Mouse (Mus musculus) common myeloid progenitor, adult 5-6 weeks (primary cell): ENCODE measurements around the gene Tie1. TPM values are rescaled to one million over a fixed set of nuclear protein-coding genes. Genes with fewer than 3 reads are reported as not detected.
A peak's percentile ranks its signal among the peaks of the same experiment; 100 is the strongest.
"Not testable (repeated sequence)": the region's sequence is repeated elsewhere in the genome, so short reads cannot be mapped to it uniquely, and the experiment has no call there.

ENCODE experiments used
- ATAC-seq: replicated peaks from 2 replicates; pipeline ENCODE4 v1.8.0; 2016; ENCODE audit warnings: low read depth, mild to moderate bottlenecking, moderate TSS enrichment, inconsistent platforms; ENCODE audit not compliant: poor library complexity, severe bottlenecking
- total RNA-seq: library from RNA; stranded (forward); fragments of 200-1000, 187-1606 nt; gene quantifications from 2 replicates; pipeline ENCODE4 v1.2.3, GENCODE M21; 2017

The Tie1 gene
- 7.5 and 8.0 TPM in 2 replicates for total RNA-seq

- ATAC-seq, result peak; percentile 90
Measured at GRCm38 (mm10) chr4:118489717-118490132, at the start of gene Tie1. TSS of gene Tie1 (minus strand) at chr4:118490061.

DNA sequence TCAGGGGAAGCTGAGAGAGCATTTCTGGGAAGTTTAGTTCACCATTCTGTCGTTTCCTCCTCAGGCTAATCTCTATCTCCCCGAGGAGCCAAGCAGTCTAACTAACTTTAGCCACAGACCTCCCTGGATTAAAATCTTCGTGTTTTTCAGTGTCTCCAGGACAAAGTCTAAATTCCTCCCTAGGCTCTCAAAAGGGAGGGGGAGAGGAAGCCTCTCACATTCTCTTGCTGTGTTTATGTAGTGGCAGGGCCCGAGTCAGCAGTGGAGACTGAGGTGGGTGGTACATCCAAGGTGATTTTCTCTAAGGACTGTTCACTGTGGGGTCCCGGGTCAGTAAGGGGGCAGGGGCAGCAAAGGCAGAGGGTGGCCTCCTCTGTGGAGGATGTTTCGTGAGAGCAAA is 47.9 kb upstream of the Tie1 start:
- no peak for ATAC-seq

DNA sequence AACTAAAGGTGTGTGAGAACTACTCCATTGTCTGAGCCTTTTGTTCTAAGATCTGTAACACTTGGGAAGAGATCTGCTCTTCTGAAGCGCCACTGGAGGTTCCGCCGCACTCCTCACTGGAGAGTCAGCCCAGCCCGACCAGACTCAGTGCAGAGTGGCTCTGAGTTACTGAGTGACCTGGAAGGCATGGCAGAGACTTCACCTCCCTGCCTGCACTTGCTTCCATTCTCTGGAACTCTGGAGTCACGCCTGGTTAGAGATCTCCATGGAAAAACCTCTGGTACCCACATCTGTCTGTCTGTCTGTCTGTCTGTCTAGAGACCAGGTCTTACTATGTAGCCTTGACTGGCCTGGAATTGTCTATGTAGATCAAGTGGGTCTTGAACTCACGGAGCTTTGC is 45.7 kb upstream of the Tie1 start:
- ATAC-seq, result no peak

- peak; percentile 52; the same call in 1 of the 2 replicates for ATAC-seq
Measured at GRCm38 (mm10) chr4:118533605-118534004, 43.7 kb upstream of the Tie1 start.

- no peak for ATAC-seq
Measured at GRCm38 (mm10) chr4:118533156-118533555, 43.3 kb upstream of the Tie1 start.

DNA sequence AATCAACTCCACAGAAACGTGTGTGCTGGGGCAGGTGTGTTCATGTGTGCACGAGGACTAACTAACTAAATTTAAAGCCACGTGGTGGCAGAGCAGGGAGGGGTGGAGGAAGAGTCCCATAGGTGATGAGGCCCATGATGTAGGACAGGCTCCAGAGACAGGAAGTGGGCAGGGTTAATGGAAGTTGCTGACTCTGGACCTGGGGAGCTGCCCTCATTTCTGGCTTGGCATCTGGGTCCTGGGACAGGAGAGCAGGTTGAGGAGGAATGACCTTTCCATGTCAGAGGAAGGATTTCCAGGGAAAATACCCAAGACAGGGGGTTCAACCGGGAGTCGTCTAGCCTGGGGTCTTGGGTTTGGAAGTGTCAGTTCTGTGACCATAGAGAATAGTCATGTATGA is 42.8 kb upstream of the Tie1 start:
- ATAC-seq, result no peak

GRCm38 (mm10) chr4:118527720-118528119 is 37.9 kb upstream of the Tie1 start:
- ATAC-seq, result no peak

DNA sequence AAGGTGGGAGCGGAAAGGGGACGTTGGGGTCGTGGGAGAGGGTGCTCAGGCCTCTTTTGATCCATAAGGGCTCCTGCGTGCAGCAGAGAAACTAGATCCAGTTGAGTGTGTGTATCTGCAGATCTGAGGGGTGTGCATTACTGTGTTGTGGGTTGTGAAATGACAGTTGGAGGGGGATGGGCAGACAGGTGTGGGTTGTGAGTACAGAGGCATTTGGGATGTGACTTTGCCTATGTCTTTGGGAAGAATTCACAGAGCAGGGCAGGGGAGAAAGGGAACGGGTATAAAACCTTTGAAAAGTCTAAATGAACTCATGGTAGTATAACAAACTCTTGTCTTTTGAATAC is 37.4 kb upstream of the Tie1 start:
- no peak for ATAC-seq

DNA sequence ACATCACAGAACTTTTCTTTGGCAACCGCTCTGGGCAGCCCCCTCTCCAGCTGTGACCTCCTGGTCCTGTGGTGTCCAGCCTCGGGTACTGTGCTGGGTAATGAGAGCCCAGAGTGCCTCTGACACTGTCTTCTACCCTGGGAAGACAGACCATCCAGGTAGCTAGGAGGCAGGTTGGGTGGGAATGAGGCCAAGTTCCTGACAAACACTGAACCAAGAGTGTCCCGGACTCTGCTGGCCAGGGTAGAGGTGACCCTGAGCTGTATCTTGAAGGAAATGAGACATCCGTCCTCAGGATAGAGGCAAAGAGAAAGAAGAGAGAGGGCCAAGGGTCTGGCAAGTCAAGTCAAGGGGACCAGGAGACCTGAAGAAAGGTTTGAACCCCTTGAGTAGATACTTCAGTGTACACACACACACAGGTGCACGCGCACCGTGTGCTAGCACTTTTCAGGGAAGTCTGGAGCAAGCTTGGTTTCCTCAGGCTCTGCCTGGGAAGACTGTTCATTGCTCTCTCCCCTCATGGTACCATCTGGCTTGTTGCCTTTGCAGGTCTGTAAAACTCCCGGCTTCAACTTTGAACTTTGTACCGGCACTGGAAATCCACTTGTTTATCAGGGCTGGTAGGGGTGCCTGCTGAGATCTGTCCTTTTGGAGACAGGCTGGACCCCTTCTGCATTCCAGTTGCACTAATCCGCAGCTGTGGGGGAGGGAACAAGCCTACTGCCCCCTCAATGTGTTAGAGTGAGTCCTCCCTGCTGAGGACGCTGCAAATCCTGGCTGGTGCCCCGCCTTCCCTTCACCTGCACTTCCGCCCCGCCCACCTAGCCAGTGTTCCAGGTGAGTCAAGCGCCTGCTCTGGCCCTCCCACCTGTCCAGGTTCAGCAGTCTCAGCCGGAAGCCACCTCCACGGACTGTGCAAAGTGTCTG is 36.8 kb upstream of the Tie1 start, which contains the start of gene 2610528J11Rik:
Gene 2610528J11Rik (plus strand): TSS at position 592 of the 927 bp plus-strand sequence.
- ATAC-seq, result no peak

GRCm38 (mm10) chr4:118525779-118526178 is 35.9 kb upstream of the Tie1 start:
- peak; percentile 45; the same call in 1 of the 2 replicates for ATAC-seq

GRCm38 (mm10) chr4:118523976-118524375 is 34.1 kb upstream of the Tie1 start:
- no peak for ATAC-seq

GRCm38 (mm10) chr4:118522248-118522647 is 32.4 kb upstream of the Tie1 start:
- no peak for ATAC-seq

GRCm38 (mm10) chr4:118518208-118518607 is 28.3 kb upstream of the Tie1 start:
- peak; percentile 51 for ATAC-seq

- no peak for ATAC-seq
Measured at GRCm38 (mm10) chr4:118517497-118518146, 27.8 kb upstream of the Tie1 start.

DNA sequence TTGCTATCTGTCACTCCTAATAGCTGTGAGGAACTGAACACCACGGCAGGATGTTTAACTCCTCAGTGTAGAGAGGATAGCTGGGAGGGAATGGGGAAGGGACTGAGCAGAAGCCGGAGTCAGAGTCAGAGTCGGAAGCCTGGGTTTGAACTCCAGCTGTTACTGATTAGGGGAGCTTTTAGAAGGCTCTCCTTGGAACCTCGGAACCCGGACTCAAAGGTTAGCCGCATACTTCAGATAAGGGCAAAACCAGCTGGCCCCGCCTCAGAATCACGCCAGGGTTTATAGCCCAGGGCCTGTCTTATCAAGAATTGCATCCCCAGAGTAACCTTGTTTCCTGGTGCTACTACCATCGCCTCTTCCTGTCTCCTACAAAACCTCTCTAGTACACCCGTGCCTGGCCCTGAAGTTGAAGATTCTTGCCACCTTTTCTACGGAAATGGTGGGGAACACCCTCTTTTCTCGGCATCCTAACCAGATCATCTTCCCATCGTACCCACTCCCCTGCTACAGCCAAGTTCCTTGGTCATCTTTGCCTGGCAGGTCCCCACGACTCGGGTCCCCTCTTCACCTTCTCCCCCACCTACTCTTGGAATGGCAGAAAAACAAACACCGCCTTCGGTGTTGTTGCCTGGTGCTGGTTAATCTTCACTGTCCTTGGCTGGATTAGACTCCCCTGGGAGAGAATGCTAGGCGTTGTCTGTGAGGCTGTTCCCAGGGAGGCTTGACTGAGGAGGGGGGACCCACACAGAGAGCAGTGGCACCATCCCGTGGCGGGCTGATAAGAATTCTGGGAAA is 27.0 kb upstream of the Tie1 start:
- ATAC-seq, result peak; percentile 80

DNA sequence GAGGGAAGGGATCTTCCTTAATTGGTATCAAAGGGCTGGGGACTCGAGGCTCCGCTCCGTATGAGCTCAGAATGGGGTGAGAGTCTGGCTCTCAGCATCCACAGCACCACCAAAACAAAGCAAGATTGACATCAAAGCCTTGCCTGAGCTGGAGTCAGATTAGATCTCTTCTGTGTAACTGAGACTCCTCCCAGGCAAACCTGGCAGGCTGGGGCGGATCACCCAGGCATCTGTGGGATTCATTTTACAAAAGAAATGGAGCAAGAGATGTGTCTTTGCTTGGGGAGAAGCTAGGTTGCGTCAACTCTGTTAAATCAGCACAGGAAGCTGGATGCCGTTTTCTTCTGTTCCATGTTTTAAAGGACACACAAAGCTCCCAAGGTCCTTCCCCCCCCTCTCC is 19.2 kb upstream of the Tie1 start:
- ATAC-seq, result no peak

DNA sequence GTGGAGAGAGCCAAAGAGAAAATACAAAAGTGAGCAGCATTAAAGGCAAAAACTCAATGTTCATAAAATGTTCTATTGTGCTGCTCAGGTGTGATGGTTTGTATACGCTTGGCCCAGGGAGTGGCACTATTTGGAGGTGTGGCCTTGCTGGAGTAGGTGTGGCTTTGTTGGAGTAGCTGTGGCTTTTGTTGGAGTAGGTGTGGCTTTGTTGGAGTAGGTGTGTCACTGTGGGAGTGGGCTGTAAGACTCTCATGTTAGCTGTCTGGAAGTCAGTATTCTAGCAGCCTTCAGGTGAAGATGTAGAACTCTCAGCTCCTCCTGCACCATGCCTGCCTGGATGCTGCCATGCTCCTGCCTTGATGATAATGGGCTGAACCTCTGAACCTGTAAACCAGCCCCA is 17.3 kb upstream of the Tie1 start:
- ATAC-seq, result not testable (repeated sequence)

DNA sequence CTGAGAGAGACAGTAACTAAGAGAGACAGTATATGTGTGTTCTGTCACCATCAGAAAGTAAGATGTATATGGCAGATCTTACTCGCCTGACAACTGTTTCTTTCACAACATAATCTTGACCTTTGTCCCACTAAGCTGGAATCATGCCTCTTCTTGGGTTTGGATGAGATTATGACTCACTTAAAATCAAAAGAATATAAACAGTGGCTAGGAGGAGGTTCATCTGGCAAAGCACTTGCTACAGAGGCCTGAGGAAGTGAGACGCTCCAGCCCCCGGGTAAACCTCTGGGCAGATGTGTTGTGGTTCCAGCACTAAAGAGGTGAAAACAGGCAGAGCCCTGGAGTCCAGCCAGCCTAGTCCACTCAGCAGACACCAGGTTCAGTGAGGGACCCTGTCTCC is 15.7 kb upstream of the Tie1 start:
- ATAC-seq, result no peak

DNA sequence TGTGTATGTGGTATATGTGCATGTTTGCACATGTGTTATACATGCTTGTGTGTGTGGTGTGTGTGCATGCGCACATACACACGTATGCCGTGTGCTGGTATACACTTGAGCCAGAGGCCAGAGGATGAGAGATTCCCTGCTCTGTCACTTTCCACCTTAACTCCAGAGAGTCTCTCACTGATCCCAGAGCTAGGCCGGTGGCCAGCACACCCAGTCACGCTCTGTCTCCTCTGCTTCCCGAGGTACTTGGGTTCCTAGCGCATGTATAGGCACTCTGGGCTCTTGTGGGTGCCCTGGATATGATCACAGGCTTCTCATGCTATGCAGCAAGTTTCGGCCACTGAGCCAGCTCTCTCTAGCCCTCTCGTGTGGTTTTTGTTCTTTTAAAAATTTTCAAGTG is 10.9 kb upstream of the Tie1 start:
- ATAC-seq, result no peak

- ATAC-seq, result no peak
Measured at GRCm38 (mm10) chr4:118500171-118500724, 10.4 kb upstream of the Tie1 start.
